9 mouse cellular contexts compared by ENCODE assay signal in genomic region chr12:99457521-99458205, GRCm38 (mm10).
DNase-seq lines count a peak whose midpoint lies in the region; ATAC-seq and TF ChIP-seq lines count a peak whose summit lies in the region.
"Had no signal": no experiment of that assay in that cellular context is flagged by ENCODE, and none has a peak within 500 bp of the region (broad histone marks: within the 10 kb centered on the region; RNA-seq: fewer than 3 reads in every experiment).

No protein-coding gene starts in this region.

- no peak overlapping the region for H3K9ac ChIP-seq in heart, embryonic 12.5 days
- no peak overlapping the region for H3K9ac ChIP-seq in stomach, embryonic 15.5 days
- H3K9ac ChIP-seq in stomach, postnatal 0 days (ENCODE audit: low read length), result no peak overlapping the region
- no peak overlapping the region; the same call in none of the 2 replicates for H3K9ac ChIP-seq in liver, postnatal 0 days (replicated peaks)
- H3K9ac ChIP-seq: embryonic facial prominence, embryonic 12.5 days had no signal

- H3K27ac ChIP-seq in heart, embryonic 12.5 days (ENCODE audit: poor library complexity, severe bottlenecking), result 0 out of 2 replicates have a peak overlapping the region, but pooled peaks have one; percentile 16
- H3K27ac ChIP-seq in stomach, embryonic 15.5 days, result no peak overlapping the region
- H3K27ac ChIP-seq in stomach, postnatal 0 days (replicated peaks), result no peak overlapping the region
- 0 out of 2 replicates have a peak overlapping the region, but pooled peaks have one; percentile 26 for H3K27ac ChIP-seq in liver, postnatal 0 days (ENCODE audit: low read depth)
- H3K27ac ChIP-seq: embryonic facial prominence, embryonic 12.5 days had no signal

- no peaks in the 10 kb centered on the region for H3K27me3 ChIP-seq in heart, embryonic 12.5 days (replicated peaks)
- H3K27me3 ChIP-seq in stomach, embryonic 15.5 days (replicated peaks), result no peaks in the 10 kb centered on the region
- H3K27me3 ChIP-seq in stomach, postnatal 0 days (ENCODE audit: control insufficient read depth, insufficient read depth, low read length), result no peaks in the 10 kb centered on the region
- no peaks in the 10 kb centered on the region for H3K27me3 ChIP-seq in liver, postnatal 0 days (ENCODE audit: insufficient read depth, low read length)
- H3K27me3 ChIP-seq: embryonic facial prominence, embryonic 12.5 days had no signal

- H3K4me1 ChIP-seq in heart, embryonic 12.5 days (replicated peaks), result peaks cover 24% of the 10 kb centered on the region; the same call in 1 of the 2 replicates
- H3K4me1 ChIP-seq in stomach, embryonic 15.5 days, result peaks cover 10% of the 10 kb centered on the region; the same call in 1 of the 2 replicates
- H3K4me1 ChIP-seq in stomach, postnatal 0 days (replicated peaks; ENCODE audit: control insufficient read depth, insufficient read depth), result no peaks in the 10 kb centered on the region
- peaks cover 16% of the 10 kb centered on the region for H3K4me1 ChIP-seq in liver, postnatal 0 days (ENCODE audit: insufficient read depth)

- TF ChIP-seq EP300 in stomach, postnatal 0 days (optimal IDR thresholded peaks at IDR 0.05), result no peak
- TF ChIP-seq EP300 in liver, postnatal 0 days (IDR thresholded peaks at IDR 0.05; ENCODE audit: low read depth), result peak; percentile 92

- 38% methylated on average over 10 of the region's 10 CpGs for WGBS in heart, embryonic 12.5 days
- 48% methylated on average over 10 of the region's 10 CpGs for WGBS in stomach, embryonic 15.5 days
- 48% methylated on average over 10 of the region's 10 CpGs for WGBS in stomach, postnatal 0 days
- 44% methylated on average over 10 of the region's 10 CpGs for WGBS in liver, postnatal 0 days (ENCODE audit: insufficient replicate concordance)

- no peak overlapping the region for H3K4me3 ChIP-seq in heart, embryonic 12.5 days
- no peak overlapping the region for H3K4me3 ChIP-seq in stomach, embryonic 15.5 days (replicated peaks)
- no peak overlapping the region for H3K4me3 ChIP-seq in stomach, postnatal 0 days (ENCODE audit: low read depth, low read length)
- H3K4me3 ChIP-seq in liver, postnatal 0 days (ENCODE audit: low read depth, low read length), result peak overlapping the region; percentile 34
- H3K4me3 ChIP-seq: embryonic facial prominence, embryonic 12.5 days had no signal

- TF ChIP-seq CTCF in stomach, postnatal 0 days (IDR thresholded peaks at IDR 0.05; ENCODE audit: low read depth), result no peak
- TF ChIP-seq CTCF in liver, postnatal 0 days (IDR thresholded peaks at IDR 0.05; ENCODE audit: low read depth), result no peak

- H3K4me2 ChIP-seq in heart, embryonic 12.5 days, result peak overlapping the region; percentile 29
- no peak overlapping the region for H3K4me2 ChIP-seq in stomach, embryonic 15.5 days
- no peak overlapping the region for H3K4me2 ChIP-seq in stomach, postnatal 0 days (replicated peaks; ENCODE audit: low read depth)
- peak overlapping the region; percentile 58 for H3K4me2 ChIP-seq in liver, postnatal 0 days (ENCODE audit: low read depth, low read length)
- H3K4me2 ChIP-seq: embryonic facial prominence, embryonic 12.5 days had no signal

- no peaks in the 10 kb centered on the region for H3K9me3 ChIP-seq in heart, embryonic 12.5 days (replicated peaks)
- H3K9me3 ChIP-seq in stomach, embryonic 15.5 days, result no peaks in the 10 kb centered on the region
- no peaks in the 10 kb centered on the region for H3K9me3 ChIP-seq in stomach, postnatal 0 days (ENCODE audit: control insufficient read depth, low read length)
- no peaks in the 10 kb centered on the region for H3K9me3 ChIP-seq in liver, postnatal 0 days (ENCODE audit: low read length)
- H3K9me3 ChIP-seq: embryonic facial prominence, embryonic 12.5 days had no signal

- ATAC-seq in heart, embryonic 12.5 days (ENCODE audit: insufficient number of reproducible peaks, low FRiP score), result peak; percentile 39; the same call in 1 of the 2 replicates
- peak; percentile 72; the same call in 1 of the 2 replicates for ATAC-seq in stomach, embryonic 15.5 days (ENCODE audit: insufficient read depth, low FRiP score, low read depth)
- ATAC-seq in stomach, postnatal 0 days (ENCODE audit: low FRiP score, low TSS enrichment), result no peak
- ATAC-seq in liver, postnatal 0 days, result peak; percentile 96

- H3K36me3 ChIP-seq in heart, embryonic 12.5 days, result no peaks in the 10 kb centered on the region
- no peaks in the 10 kb centered on the region for H3K36me3 ChIP-seq in stomach, embryonic 15.5 days
- no peaks in the 10 kb centered on the region for H3K36me3 ChIP-seq in stomach, postnatal 0 days (ENCODE audit: control insufficient read depth, insufficient read depth, low read length)
- H3K36me3 ChIP-seq in liver, postnatal 0 days (replicated peaks; ENCODE audit: insufficient read depth, low read length), result no peaks in the 10 kb centered on the region
- H3K36me3 ChIP-seq: embryonic facial prominence, embryonic 12.5 days had no signal

- no peak for DNase-seq in heart, adult 8-10 months (ENCODE audit: low spot score)
- DNase-seq in stomach, postnatal 0 days (ENCODE audit: low spot score), result no peak
- peak; percentile 20 for DNase-seq in liver, postnatal 0 days
- no peak for DNase-seq in cerebellum, adult 9-10 months
- DNase-seq in cerebellum, adult 11-12 months, result no peak
- DNase-seq in gastrocnemius, adult 18-20 months (ENCODE audit: low spot score), result no peak

Comparison
In these comparisons a context has a peak if more than half of its experiments do, and no peak if none do; other contexts are left out.
1. H3K27ac ChIP-seq: peak in heart, embryonic 12.5 days (single experiment) and liver, postnatal 0 days (single experiment); none in stomach, embryonic 15.5 days (single experiment) and stomach, postnatal 0 days (single experiment).
2. H3K4me2 ChIP-seq: peak in heart, embryonic 12.5 days (single experiment) and liver, postnatal 0 days (single experiment); none in stomach, embryonic 15.5 days (single experiment) and stomach, postnatal 0 days (single experiment).